Mouse (Mus musculus) embryonic facial prominence, embryonic 13.5 days (tissue): Measurements from ENCODE around the gene Eef1a2. TPM values are rescaled to one million over a fixed set of nuclear protein-coding genes. Genes with fewer than 3 reads are reported as not detected.

Source experiments
- polyA plus RNA-seq: library from polyadenylated mRNA; unstranded; fragments of >200 nt; fragmentation: Nextera tagmentation; extraction: Ambion mirVana; gene quantifications from 2 replicates; pipeline ENCODE4 v1.2.1, GENCODE M21; 2015

Eef1a2 gene
- polyA plus RNA-seq, 1 experiment from 2014 or later: 0.20 TPM

Other genes with a start within 250 kb of the Eef1a2 start
- 49.1 and 62.8 TPM in 2 replicates for gene Ythdf1, start 236.1 kb downstream of the Eef1a2 start, polyA plus RNA-seq
- not detected in 2 replicates for gene Birc7, start 228.0 kb downstream of the Eef1a2 start, polyA plus RNA-seq
- 6.9 and 7.3 TPM in 2 replicates for gene Nkain4, start 202.3 kb downstream of the Eef1a2 start, polyA plus RNA-seq
- 128 and 132 TPM in 2 replicates for gene Arfgap1, start 189.8 kb downstream of the Eef1a2 start, polyA plus RNA-seq
- gene Col20a1, start 170.5 kb downstream of the Eef1a2 start, polyA plus RNA-seq: 0.84 and 0.93 TPM in 2 replicates
- gene Chrna4, start 113.5 kb downstream of the Eef1a2 start, polyA plus RNA-seq: 0.73 and 1.8 TPM in 2 replicates
- 0.59 and 0.63 TPM in 2 replicates for gene Kcnq2, start 21.7 kb downstream of the Eef1a2 start, polyA plus RNA-seq
- 327 and 423 TPM in 2 replicates for gene Ppdpf, start 30.2 kb upstream of the Eef1a2 start, polyA plus RNA-seq
- gene Ptk6, start 45.8 kb upstream of the Eef1a2 start, polyA plus RNA-seq: 0.07 TPM in 1 of 2 replicates, not detected in the other
- gene Srms, start 56.2 kb upstream of the Eef1a2 start, polyA plus RNA-seq: 0.14 TPM in 1 of 2 replicates, not detected in the other
- not detected in 2 replicates for gene Fndc11, start 63.0 kb upstream of the Eef1a2 start, polyA plus RNA-seq
- 0.51 and 0.78 TPM in 2 replicates for gene Helz2, start 85.0 kb upstream of the Eef1a2 start, polyA plus RNA-seq
- 15.9 and 16.9 TPM in 2 replicates for gene Gmeb2, start 131.0 kb upstream of the Eef1a2 start, polyA plus RNA-seq
- 14.9 and 17.1 TPM in 2 replicates for gene Stmn3, start 157.5 kb upstream of the Eef1a2 start, polyA plus RNA-seq
- gene Rtel1, start 162.7 kb upstream of the Eef1a2 start, polyA plus RNA-seq: 42.7 and 48.9 TPM in 2 replicates
- 48.4 and 50.7 TPM in 2 replicates for gene Zgpat, start 207.9 kb upstream of the Eef1a2 start, polyA plus RNA-seq
- 75.2 and 76.1 TPM in 2 replicates for gene Arfrp1, start 208.4 kb upstream of the Eef1a2 start, polyA plus RNA-seq
- 29.6 and 31.7 TPM in 2 replicates for gene Lime1, start 223.1 kb upstream of the Eef1a2 start, polyA plus RNA-seq